Mouse (Mus musculus) embryonic facial prominence, embryonic 12.5 days (tissue): Measurements from ENCODE around the gene Tspan9. TPM values are rescaled to one million over a fixed set of nuclear protein-coding genes. Genes with fewer than 3 reads are reported as not detected.

Source experiments
- ATAC-seq: fragments of 200-750 bp; cut with Nextera tagmentation; 2 replicates; pipeline ENCODE4 v1.8.0; 2017; ENCODE audit not compliant: insufficient number of reproducible peaks, insufficient read depth, low FRiP score, low TSS enrichment
- H3K27ac ChIP-seq: fragments of 300-500 bp; sonication (generic); 2 replicates; pipeline ENCODE4 v1.5.1; 2016; ENCODE audit warnings: mild to moderate bottlenecking
- H3K27me3 ChIP-seq: fragments of 300-500 bp; sonication (generic); 2 replicates; pipeline ENCODE4 v1.6.1; 2016; ENCODE audit warnings: mild to moderate bottlenecking, moderate library complexity
- H3K36me3 ChIP-seq: fragments of 300-500 bp; sonication (generic); 2 replicates; pipeline ENCODE4 v1.6.1; 2016; ENCODE audit warnings: mild to moderate bottlenecking
- H3K4me1 ChIP-seq: fragments of 300-500 bp; sonication (generic); 2 replicates; pipeline ENCODE4 v1.6.1; 2016
- H3K4me2 ChIP-seq: fragments of 300-500 bp; sonication (generic); replicated peaks from 2 replicates; pipeline ENCODE4 v1.6.1; 2016; ENCODE audit warnings: mild to moderate bottlenecking, moderate library complexity
- H3K4me3 ChIP-seq: fragments of 300-500 bp; sonication (generic); 2 replicates; pipeline ENCODE4 v1.5.1; 2016; ENCODE audit warnings: mild to moderate bottlenecking
- H3K9ac ChIP-seq: fragments of 300-500 bp; sonication (generic); 2 replicates; pipeline ENCODE4 v1.6.1; 2016; ENCODE audit warnings: mild to moderate bottlenecking, moderate library complexity
- H3K9me3 ChIP-seq: fragments of 300-500 bp; sonication (generic); 2 replicates; pipeline ENCODE4 v1.6.1; 2016; ENCODE audit warnings: mild to moderate bottlenecking, moderate library complexity
- WGBS: fragments of 180-500 bp; shearing (Covaris S2); methylation state at CpG from one replicate; pipeline ENCODE4 v1.1.7; 2016; 5-methylcytosine and 5-hydroxymethylcytosine counted together
- polyA plus RNA-seq: library from polyadenylated mRNA; unstranded; fragments of >200 nt; fragmentation: Nextera tagmentation; extraction: Ambion mirVana; gene quantifications from 2 replicates; pipeline ENCODE4 v1.2.1, GENCODE M21; 2016

Tspan9 gene
- polyA plus RNA-seq, 1 experiment from 2014 or later = 110 TPM

- Histone ChIP-seq H3K9me3 (no peaks in the 10 kb centered on the region), H3K4me2 (no peak overlapping the region), H3K36me3 (peaks cover 7% of the 10 kb centered on the region; the same call in 1 of the 2 replicates), H3K4me1 (peaks cover 52% of the 10 kb centered on the region), H3K27me3 (no peaks in the 10 kb centered on the region), H3K27ac (no peak overlapping the region), H3K9ac (no peak overlapping the region), H3K4me3 (no peak overlapping the region)
- no peak for ATAC-seq
- 45% methylated on average over 2 of the region's 2 CpGs for WGBS
Observed at GRCm38 (mm10) chr6:128131390-128131789, 12.0 kb downstream of the Tspan9 start.

DNA sequence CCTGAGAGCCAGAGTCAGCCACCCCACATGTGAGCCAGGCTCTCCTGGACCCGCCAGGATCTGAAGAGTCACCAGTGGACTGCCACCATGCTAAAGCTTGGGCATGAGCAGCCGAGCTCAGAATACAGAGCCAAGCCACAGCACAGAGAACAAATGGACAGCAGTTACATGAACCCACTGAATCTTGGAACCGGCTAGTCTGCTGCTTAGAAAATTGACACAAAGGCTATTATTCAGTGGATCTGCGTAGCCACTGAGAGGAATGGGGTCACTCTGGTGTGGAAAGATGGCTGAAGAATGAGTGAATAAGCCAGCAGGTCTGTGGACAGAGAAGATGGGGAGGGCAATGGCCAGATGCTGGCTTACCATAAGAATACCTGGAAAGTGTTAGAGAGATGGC is 12.7 kb downstream of the Tspan9 start:
- peaks cover 45% of the 10 kb centered on the region for H3K4me1 ChIP-seq
- no peak overlapping the region for H3K4me3 ChIP-seq
- ATAC-seq = no peak
- 81% methylated on average over 4 of the region's 4 CpGs for WGBS
- no peak overlapping the region for H3K9ac ChIP-seq
- no peaks in the 10 kb centered on the region for H3K27me3 ChIP-seq
- no peaks in the 10 kb centered on the region for H3K9me3 ChIP-seq
- no peak overlapping the region for H3K4me2 ChIP-seq
- no peak overlapping the region for H3K27ac ChIP-seq
- H3K36me3 ChIP-seq = peaks cover 7% of the 10 kb centered on the region; the same call in 1 of the 2 replicates

- Histone ChIP-seq H3K9me3 (no peaks in the 10 kb centered on the region), H3K27ac (no peak overlapping the region), H3K4me2 (no peak overlapping the region), H3K4me3 (no peak overlapping the region), H3K9ac (no peak overlapping the region), H3K36me3 (peaks cover 7% of the 10 kb centered on the region; the same call in 1 of the 2 replicates), H3K27me3 (no peaks in the 10 kb centered on the region), H3K4me1 (peaks cover 34% of the 10 kb centered on the region)
- 32% methylated on average over 5 of the region's 5 CpGs for WGBS
- ATAC-seq = no peak
Observed at GRCm38 (mm10) chr6:128129382-128129781, 14.0 kb downstream of the Tspan9 start.

- no peaks in the 10 kb centered on the region for H3K9me3 ChIP-seq
- no peak overlapping the region for H3K9ac ChIP-seq
- peaks cover 31% of the 10 kb centered on the region for H3K4me1 ChIP-seq
- no peaks in the 10 kb centered on the region for H3K27me3 ChIP-seq
- H3K4me3 ChIP-seq = no peak overlapping the region
- no peak overlapping the region for H3K27ac ChIP-seq
- ATAC-seq = no peak
- peaks cover 7% of the 10 kb centered on the region; the same call in 1 of the 2 replicates for H3K36me3 ChIP-seq
- no peak overlapping the region for H3K4me2 ChIP-seq
- 79% methylated on average over 3 of the region's 3 CpGs for WGBS
Observed at GRCm38 (mm10) chr6:128127312-128127711, 16.1 kb downstream of the Tspan9 start.

- Histone ChIP-seq H3K4me2 (no peak overlapping the region), H3K27me3 (no peaks in the 10 kb centered on the region), H3K27ac (peak overlapping the region; percentile 19; the same call in 1 of the 2 replicates), H3K9me3 (no peaks in the 10 kb centered on the region), H3K4me1 (peaks cover 32% of the 10 kb centered on the region), H3K36me3 (peaks cover 7% of the 10 kb centered on the region; the same call in 1 of the 2 replicates), H3K9ac (no peak overlapping the region), H3K4me3 (no peak overlapping the region)
- no peak for ATAC-seq
- 53% methylated on average over 4 of the region's 4 CpGs for WGBS
Observed at GRCm38 (mm10) chr6:128126876-128127275, 16.5 kb downstream of the Tspan9 start.

- Histone ChIP-seq H3K9me3 (no peaks in the 10 kb centered on the region), H3K4me1 (peaks cover 29% of the 10 kb centered on the region)
- ATAC-seq = no peak
Observed at GRCm38 (mm10) chr6:128125464-128125863, 17.9 kb downstream of the Tspan9 start.

DNA sequence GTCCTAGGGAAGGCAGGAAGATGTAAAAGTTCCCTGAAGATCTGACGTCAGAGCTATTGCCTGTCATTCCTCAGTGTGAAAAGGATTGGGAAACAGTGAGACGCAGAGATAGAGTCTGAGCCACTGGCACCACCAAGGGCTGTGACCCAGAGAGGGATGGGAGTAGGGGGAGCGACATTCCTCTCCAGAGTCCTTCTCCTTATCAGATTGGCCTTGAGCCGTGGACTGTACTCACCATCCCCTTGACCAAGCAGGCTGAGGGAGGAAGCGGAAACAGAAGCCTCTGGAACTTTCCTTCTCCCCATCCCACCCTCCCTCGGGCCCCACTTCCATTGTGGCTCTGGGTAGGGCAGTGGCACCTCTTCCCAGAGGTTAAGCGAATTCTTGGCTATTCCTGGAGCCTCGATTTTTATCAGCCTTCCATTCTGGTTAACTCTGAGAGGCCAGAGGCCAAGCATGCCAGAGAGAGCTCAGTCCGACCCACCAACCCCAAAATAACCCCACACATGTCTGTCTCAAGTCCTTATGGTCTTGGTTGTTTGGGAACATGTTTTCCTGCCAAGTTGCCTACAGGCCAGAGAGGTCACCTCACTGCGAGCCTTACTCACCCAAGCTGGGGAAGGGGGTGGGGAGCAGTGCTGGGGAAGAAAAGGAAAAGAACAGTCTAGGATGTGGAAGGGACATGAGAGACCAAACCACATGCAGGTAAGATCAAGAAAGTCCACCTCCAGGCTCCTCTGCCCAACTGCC is 19.0 kb downstream of the Tspan9 start:
- no peak for ATAC-seq
- H3K27ac ChIP-seq = no peak overlapping the region; the same call in 1 of the 2 replicates
- H3K4me2 ChIP-seq = no peak overlapping the region
- H3K9ac ChIP-seq = no peak overlapping the region
- 68% methylated on average over 10 of the region's 10 CpGs for WGBS
- H3K4me3 ChIP-seq = no peak overlapping the region
- no peaks in the 10 kb centered on the region for H3K9me3 ChIP-seq
- H3K27me3 ChIP-seq = no peaks in the 10 kb centered on the region
- H3K4me1 ChIP-seq = peaks cover 25% of the 10 kb centered on the region
- H3K36me3 ChIP-seq = peaks cover 7% of the 10 kb centered on the region; the same call in 1 of the 2 replicates

More at GRCm38 (mm10) chr6:128125464-128125863, 17.9 kb downstream of the Tspan9 start:
- no peaks in the 10 kb centered on the region for H3K27me3 ChIP-seq
- H3K9ac ChIP-seq = no peak overlapping the region
- WGBS = 78% methylated on average over 3 of the region's 3 CpGs
- peaks cover 7% of the 10 kb centered on the region; the same call in 1 of the 2 replicates for H3K36me3 ChIP-seq
- no peak overlapping the region for H3K4me2 ChIP-seq
- no peak overlapping the region for H3K4me3 ChIP-seq
- H3K27ac ChIP-seq = no peak overlapping the region

GRCm38 (mm10) chr6:128122127-128122526 is 21.3 kb downstream of the Tspan9 start:
- peaks cover 22% of the 10 kb centered on the region for H3K4me1 ChIP-seq
- no peak for ATAC-seq
- H3K9me3 ChIP-seq = no peaks in the 10 kb centered on the region
- 58% methylated on average over 5 of the region's 5 CpGs for WGBS
- H3K36me3 ChIP-seq = no peaks in the 10 kb centered on the region
- no peaks in the 10 kb centered on the region for H3K27me3 ChIP-seq
- no peak overlapping the region for H3K4me3 ChIP-seq
- no peak overlapping the region for H3K9ac ChIP-seq
- no peak overlapping the region for H3K4me2 ChIP-seq
- peak overlapping the region; percentile 38; the same call in 1 of the 2 replicates for H3K27ac ChIP-seq

- Histone ChIP-seq H3K9me3 (no peaks in the 10 kb centered on the region), H3K4me3 (no peak overlapping the region), H3K27me3 (no peaks in the 10 kb centered on the region), H3K4me2 (no peak overlapping the region), H3K4me1 (peaks cover 22% of the 10 kb centered on the region), H3K9ac (no peak overlapping the region), H3K36me3 (no peaks in the 10 kb centered on the region), H3K27ac (no peak overlapping the region)
- WGBS = 93% methylated on average over 5 of the region's 5 CpGs
- ATAC-seq = no peak
Observed at GRCm38 (mm10) chr6:128121691-128122090, 21.7 kb downstream of the Tspan9 start.

- WGBS = 78% methylated on average over 12 of the region's 12 CpGs
- no peaks in the 10 kb centered on the region for H3K9me3 ChIP-seq
- H3K9ac ChIP-seq = no peak overlapping the region
- no peak for ATAC-seq
- peaks cover 30% of the 10 kb centered on the region for H3K4me1 ChIP-seq
- H3K4me2 ChIP-seq = no peak overlapping the region
- H3K4me3 ChIP-seq = no peak overlapping the region
- no peak overlapping the region for H3K27ac ChIP-seq
- H3K27me3 ChIP-seq = no peaks in the 10 kb centered on the region
- H3K36me3 ChIP-seq = no peaks in the 10 kb centered on the region
Observed at GRCm38 (mm10) chr6:128120806-128121205, 22.6 kb downstream of the Tspan9 start.

DNA sequence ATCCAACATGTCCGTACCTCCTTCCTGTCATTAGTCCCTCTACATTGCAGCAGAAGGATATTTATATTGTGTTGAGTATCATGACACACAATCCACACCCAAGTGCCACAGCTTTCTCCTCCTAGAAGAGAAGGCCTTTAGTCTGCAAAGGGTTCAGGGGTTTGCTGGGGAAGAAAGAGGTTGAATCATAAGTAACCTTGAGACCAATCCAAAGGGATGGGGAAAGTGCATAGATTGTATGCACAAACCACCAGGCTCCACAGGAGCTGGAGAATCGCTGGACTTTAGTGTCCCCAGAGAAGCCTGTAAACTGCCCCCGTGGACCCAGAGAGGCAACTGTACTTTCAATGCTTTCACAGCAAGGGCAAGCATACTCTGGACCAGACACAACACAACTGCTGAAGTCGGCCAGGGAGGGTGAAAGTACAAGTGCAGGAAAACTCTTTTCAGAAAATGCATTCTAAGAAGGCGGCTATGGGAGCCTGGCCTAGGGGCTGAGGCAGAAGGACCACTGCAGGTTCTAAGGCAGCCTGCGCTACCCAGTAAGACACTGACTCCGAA is 24.6 kb downstream of the Tspan9 start:
- 89% methylated on average over 7 of the region's 7 CpGs for WGBS
- Histone ChIP-seq H3K4me2 (no peak overlapping the region), H3K27ac (no peak overlapping the region), H3K9me3 (no peaks in the 10 kb centered on the region), H3K36me3 (no peaks in the 10 kb centered on the region), H3K9ac (no peak overlapping the region), H3K27me3 (no peaks in the 10 kb centered on the region), H3K4me3 (no peak overlapping the region), H3K4me1 (peaks cover 30% of the 10 kb centered on the region)
- ATAC-seq = no peak
